Mouse (Mus musculus) olfactory bulb, adult 2 months (tissue): ENCODE results near the gene Begain. TPM values are rescaled to one million over a fixed set of nuclear protein-coding genes. Genes with fewer than 3 reads are reported as not detected.

ENCODE experiments used
- H3K27ac ChIP-seq: fragments of 200-500 bp; 2 replicates; pipeline ENCODE4 v1.5.1; 2012; ENCODE audit warnings: low read depth, low read length; ENCODE audit not compliant: insufficient read depth
- H3K4me1 ChIP-seq: fragments of 200-500 bp; 2 replicates; pipeline ENCODE4 v1.6.1; 2012; ENCODE audit warnings: low read length; ENCODE audit not compliant: control insufficient read depth, insufficient read depth
- H3K4me3 ChIP-seq: fragments of 200-500 bp; 2 replicates; pipeline ENCODE4 v1.5.1; 2012; ENCODE audit warnings: mild to moderate bottlenecking, low read depth, low read length, moderate library complexity; ENCODE audit not compliant: insufficient read depth
- CTCF ChIP-seq: fragments of 200-500 bp; IDR thresholded peaks from 2 replicates; pipeline ENCODE4 v1.5.1; 2012; ENCODE audit warnings: low read depth, mild to moderate bottlenecking, low read length, moderate library complexity; ENCODE audit not compliant: insufficient read depth
- POLR2A ChIP-seq: fragments of 200-500 bp; IDR thresholded peaks from 2 replicates; pipeline ENCODE4 v1.6.1; 2012; ENCODE audit warnings: mild to moderate bottlenecking, low read depth, low read length, moderate library complexity; ENCODE audit not compliant: insufficient read depth
- WGBS: fragments of 180-500 bp; shearing (Covaris S2); methylation state at CpG from one replicate; pipeline ENCODE4 v1.1.7; 2018; 5-methylcytosine and 5-hydroxymethylcytosine counted together
- polyA plus RNA-seq: library from polyadenylated mRNA; stranded (reverse); fragments of >200 nt; gene quantifications from 2 replicates; pipeline ENCODE4 v1.2.4, GENCODE M21; 2012; ENCODE audit warnings: low replicate concordance; ENCODE audit not compliant: missing spikeins, insufficient read depth, insufficient read length

Gene Begain
- not detected in 2 replicates for polyA plus RNA-seq

- TF ChIP-seq CTCF (no peak), POLR2A (peak; percentile 6; the same call in 1 of the 2 replicates)
- Histone ChIP-seq H3K4me3 (peak within 1 kb of the TSS; percentile 50), H3K27ac (peak within 1 kb of the TSS; percentile 57), H3K4me1 (peaks cover 29% of the 10 kb centered on the region)
- 11% methylated on average over 48 of the region's 48 CpGs for WGBS
Measured at GRCm38 (mm10) chr12:109068167-109068653, at the start of gene Begain. TSS of gene Begain (minus strand) at chr12:109068217.

DNA sequence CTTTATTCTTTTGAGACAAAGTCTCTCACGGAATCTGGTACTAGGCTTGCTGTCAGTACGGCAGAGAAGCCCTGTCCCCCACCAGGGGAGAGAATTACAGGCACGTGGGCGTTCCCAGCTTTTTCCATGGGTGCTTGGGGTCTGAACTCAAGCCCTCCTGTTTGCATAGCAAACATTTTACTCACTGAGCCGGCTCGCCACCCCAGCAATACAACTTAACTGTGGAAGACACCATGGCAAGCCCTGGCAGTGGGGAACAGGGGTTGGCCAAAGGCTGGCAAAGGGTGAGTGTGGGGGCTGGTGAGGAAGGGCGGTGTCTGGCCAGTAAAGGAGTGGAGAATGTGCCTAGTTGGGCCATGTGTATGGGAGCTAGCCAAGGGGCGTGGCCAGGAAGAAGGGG lies 47.7 kb upstream of the Begain start:
- no peak for TF ChIP-seq POLR2A
- no peak for TF ChIP-seq CTCF
- 55% methylated on average over 8 of the region's 8 CpGs for WGBS
- H3K27ac ChIP-seq, result no peak overlapping the region
- H3K4me3 ChIP-seq, result no peak overlapping the region
- H3K4me1 ChIP-seq, result peaks cover 22% of the 10 kb centered on the region

DNA sequence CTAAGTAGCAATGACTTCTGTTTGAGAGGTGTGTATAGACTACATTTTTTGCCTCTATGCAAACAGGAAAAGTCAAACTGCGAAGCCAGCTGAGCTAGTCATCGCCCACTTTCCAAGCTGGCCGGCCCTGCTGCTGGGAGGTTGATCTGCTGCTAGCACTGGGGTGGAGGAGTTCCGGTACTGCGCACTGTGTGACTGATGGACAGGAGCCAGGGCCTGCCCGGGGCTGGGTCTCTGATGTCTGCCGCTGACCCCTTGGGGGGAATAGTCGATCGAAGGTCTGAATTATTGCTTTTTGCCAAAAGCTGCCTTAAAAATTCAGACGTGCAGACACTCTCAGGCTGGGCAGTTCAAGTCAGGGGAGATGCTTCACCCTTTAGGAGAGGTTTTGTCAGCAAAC lies 47.1 kb upstream of the Begain start:
- TF ChIP-seq CTCF (no peak), POLR2A (no peak)
- H3K4me1 ChIP-seq, result peaks cover 22% of the 10 kb centered on the region
- WGBS, result 60% methylated on average over 10 of the region's 10 CpGs
- no peak overlapping the region for H3K27ac ChIP-seq
- H3K4me3 ChIP-seq, result no peak overlapping the region

GRCm38 (mm10) chr12:109112996-109113592 lies 45.1 kb upstream of the Begain start:
- TF ChIP-seq CTCF, result no peak
- TF ChIP-seq POLR2A, result no peak
- peaks cover 22% of the 10 kb centered on the region for H3K4me1 ChIP-seq
- H3K4me3 ChIP-seq, result no peak overlapping the region
- 29% methylated on average over 10 of the region's 10 CpGs for WGBS
- H3K27ac ChIP-seq, result no peak overlapping the region

GRCm38 (mm10) chr12:109112354-109112995 lies 44.5 kb upstream of the Begain start:
- no peak for TF ChIP-seq CTCF
- no peak for TF ChIP-seq POLR2A
- WGBS, result 71% methylated on average over 9 of the region's 9 CpGs
- Histone ChIP-seq H3K4me1 (peaks cover 22% of the 10 kb centered on the region), H3K4me3 (no peak overlapping the region), H3K27ac (no peak overlapping the region)

DNA sequence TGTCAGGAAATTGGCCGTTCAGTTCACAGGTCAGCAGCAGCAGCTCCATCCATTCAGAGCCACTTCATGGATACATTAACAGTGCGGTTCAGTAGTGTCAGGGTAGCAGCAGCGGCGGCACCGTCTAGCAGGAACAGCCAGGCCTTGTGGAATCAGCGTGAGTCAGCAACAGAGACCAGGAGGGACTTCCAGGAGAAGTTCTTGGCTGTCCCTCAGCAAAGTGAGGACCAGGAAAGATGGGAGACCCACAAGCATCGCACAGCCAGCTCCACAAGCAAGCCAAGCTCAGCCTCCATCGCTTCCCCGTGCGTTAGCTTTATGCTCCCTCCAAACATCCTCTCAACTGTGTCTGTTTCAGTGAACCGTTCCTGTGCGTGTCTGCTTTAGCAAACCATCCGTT lies 40.9 kb upstream of the Begain start:
- WGBS, result 90% methylated on average over 13 of the region's 13 CpGs
- H3K4me1 ChIP-seq, result peaks cover 13% of the 10 kb centered on the region
- TF ChIP-seq CTCF, result no peak
- no peak for TF ChIP-seq POLR2A
- H3K4me3 ChIP-seq, result no peak overlapping the region
- no peak overlapping the region for H3K27ac ChIP-seq

- H3K4me3 ChIP-seq, result no peak overlapping the region
- TF ChIP-seq CTCF (no peak), POLR2A (no peak)
- 84% methylated on average over 7 of the region's 7 CpGs for WGBS
- no peaks in the 10 kb centered on the region for H3K4me1 ChIP-seq
- no peak overlapping the region for H3K27ac ChIP-seq
Measured at GRCm38 (mm10) chr12:109100381-109100780, 32.4 kb upstream of the Begain start.

- WGBS, result 81% methylated on average over 13 of the region's 13 CpGs
- no peak for TF ChIP-seq POLR2A
- TF ChIP-seq CTCF, result no peak
- Histone ChIP-seq H3K4me3 (no peak overlapping the region), H3K4me1 (peaks cover 3% of the 10 kb centered on the region), H3K27ac (no peak overlapping the region)
Measured at GRCm38 (mm10) chr12:109090456-109091130, 22.6 kb upstream of the Begain start.

GRCm38 (mm10) chr12:109090041-109090440 lies 22.0 kb upstream of the Begain start:
- WGBS, result 87% methylated on average over 14 of the region's 14 CpGs
- no peak overlapping the region for H3K27ac ChIP-seq
- no peak for TF ChIP-seq POLR2A
- no peak for TF ChIP-seq CTCF
- peaks cover 8% of the 10 kb centered on the region for H3K4me1 ChIP-seq
- H3K4me3 ChIP-seq, result no peak overlapping the region
